Mouse (Mus musculus) embryonic facial prominence, embryonic 11.5 days (tissue): ENCODE measurements around the gene Inka2. TPM values are rescaled to one million over a fixed set of nuclear protein-coding genes. Genes with fewer than 3 reads are reported as not detected.
"Not testable (repeated sequence)": the region's sequence is repeated elsewhere in the genome, so short reads cannot be mapped to it uniquely, and the experiment has no call there.

Experiments used
- ATAC-seq: fragments of 200-750 bp; cut with Nextera tagmentation; replicated peaks from 2 replicates; pipeline ENCODE4 v1.8.0; 2017; ENCODE audit warnings: low read depth; ENCODE audit not compliant: insufficient number of reproducible peaks, low FRiP score, low TSS enrichment
- DNase-seq: peaks from one replicate; pipeline ENCODE4 v3.0.0-alpha.2; 2015; ENCODE audit warnings: low spot score
- H3K27ac ChIP-seq: fragments of 300-500 bp; sonication (generic); replicated peaks from 2 replicates; pipeline ENCODE4 v1.5.1; 2014; ENCODE audit warnings: mild to moderate bottlenecking, low read depth, low read length, control low read depth
- H3K27me3 ChIP-seq: fragments of 300-500 bp; sonication (generic); 2 replicates; pipeline ENCODE4 v1.6.1; 2014; ENCODE audit warnings: mild to moderate bottlenecking, low read length, moderate library complexity, mixed read lengths; ENCODE audit not compliant: control insufficient read depth, insufficient read depth
- H3K36me3 ChIP-seq: fragments of 300-500 bp; sonication (generic); replicated peaks from 2 replicates; pipeline ENCODE4 v1.6.1; 2014; ENCODE audit warnings: low read depth, mild to moderate bottlenecking, low read length, moderate library complexity, mixed read lengths; ENCODE audit not compliant: control insufficient read depth, insufficient read depth
- H3K4me1 ChIP-seq: fragments of 300-500 bp; sonication (generic); 2 replicates; pipeline ENCODE4 v1.6.1; 2014; ENCODE audit warnings: low read length, mixed read lengths; ENCODE audit not compliant: control insufficient read depth, insufficient read depth
- H3K4me2 ChIP-seq: fragments of 300-500 bp; sonication (generic); 2 replicates; pipeline ENCODE4 v1.6.1; 2014; ENCODE audit warnings: low read depth, mild to moderate bottlenecking, control low read depth, low read length, moderate library complexity
- H3K4me3 ChIP-seq: fragments of 300-500 bp; sonication (generic); 2 replicates; pipeline ENCODE4 v1.5.1; 2014; ENCODE audit warnings: low read depth, low read length, control low read depth
- H3K9ac ChIP-seq: fragments of 300-500 bp; sonication (generic); replicated peaks from 2 replicates; pipeline ENCODE4 v1.6.1; 2014; ENCODE audit warnings: mild to moderate bottlenecking, control low read depth, low read length
- H3K9me3 ChIP-seq: fragments of 300-500 bp; sonication (generic); replicated peaks from 2 replicates; pipeline ENCODE4 v1.6.1; 2016; ENCODE audit warnings: mild to moderate bottlenecking, low read length, inconsistent platforms, mixed read lengths; ENCODE audit not compliant: control insufficient read depth
- WGBS: fragments of 180-500 bp; shearing (Covaris S2); extraction: QIAGEN DNeasy Blood & Tissue Kit; methylation state at CpG from one replicate; pipeline ENCODE4 v1.1.7; 2014; 5-methylcytosine and 5-hydroxymethylcytosine counted together
- polyA plus RNA-seq: library from polyadenylated mRNA; unstranded; fragments of >200 nt; fragmentation: Nextera tagmentation; extraction: Ambion mirVana; gene quantifications from 2 replicates; pipeline ENCODE4 v1.2.1, GENCODE M21; 2014

Gene Inka2
- polyA plus RNA-seq, 1 experiment from 2014 or later = 0.80 TPM

DNA sequence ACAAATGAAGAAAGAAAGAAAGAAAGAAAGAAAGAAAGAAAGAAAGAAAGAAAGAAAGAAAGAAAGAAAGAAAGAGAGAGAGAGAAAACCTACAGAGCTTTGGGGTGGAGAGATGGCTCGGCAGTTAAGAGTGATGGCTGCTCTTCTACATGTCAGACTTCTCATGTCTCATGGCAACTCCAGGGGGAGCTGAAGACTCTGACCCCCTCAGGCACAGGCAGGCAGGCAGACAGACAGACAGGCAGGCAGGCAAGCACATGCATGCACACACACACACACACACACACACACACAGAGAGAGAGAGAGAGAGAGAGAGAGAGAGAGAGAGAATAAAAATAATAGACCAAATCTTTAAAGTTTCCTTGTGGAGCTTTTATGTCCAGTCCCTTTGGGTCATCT is 3.6 kb upstream of the Inka2 start:
- H3K27me3 ChIP-seq, H3K4me1 ChIP-seq: not testable (repeated sequence)

DNA sequence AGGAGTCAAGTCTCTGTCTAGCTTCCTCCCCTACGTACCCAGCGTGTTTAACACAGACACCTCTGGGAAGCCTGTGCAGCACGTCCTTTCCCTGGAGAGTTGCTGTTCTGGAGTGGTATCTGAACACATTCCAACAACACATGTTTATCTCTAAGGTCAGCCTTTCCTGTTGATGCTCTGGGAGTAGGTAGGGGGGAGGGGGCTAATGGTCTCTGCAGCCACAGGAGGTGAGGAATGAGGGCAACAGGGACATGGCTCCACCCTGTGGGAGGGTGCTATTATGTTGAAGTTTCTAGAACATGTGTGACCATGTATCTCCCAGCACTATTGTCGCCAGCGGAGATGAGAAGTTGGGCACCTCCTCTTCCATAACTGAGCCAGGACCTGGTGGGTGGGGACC is 3.0 kb upstream of the Inka2 start:
- Histone ChIP-seq H3K36me3 (no peaks in the 10 kb centered on the region), H3K27me3 (no peaks in the 10 kb centered on the region; the same call in 1 of the 2 replicates), H3K4me1 (no peaks in the 10 kb centered on the region; the same call in 1 of the 2 replicates), H3K9ac (no peak overlapping the region), H3K4me2 (no peak overlapping the region), H3K27ac (no peak overlapping the region), H3K4me3 (no peak overlapping the region), H3K9me3 (no peaks in the 10 kb centered on the region)
- no peak for ATAC-seq
- WGBS = 56% methylated on average over 5 of the region's 5 CpGs
- no peak for DNase-seq

More for the DNA sequence above, 3.6 kb upstream of the Inka2 start:
- ATAC-seq, H3K4me3 ChIP-seq, H3K27ac ChIP-seq, DNase-seq, H3K9ac ChIP-seq, H3K36me3 ChIP-seq, H3K9me3 ChIP-seq, H3K4me2 ChIP-seq: not testable (repeated sequence)
- WGBS = 38% methylated on average over 1 of the region's 1 CpGs

DNA sequence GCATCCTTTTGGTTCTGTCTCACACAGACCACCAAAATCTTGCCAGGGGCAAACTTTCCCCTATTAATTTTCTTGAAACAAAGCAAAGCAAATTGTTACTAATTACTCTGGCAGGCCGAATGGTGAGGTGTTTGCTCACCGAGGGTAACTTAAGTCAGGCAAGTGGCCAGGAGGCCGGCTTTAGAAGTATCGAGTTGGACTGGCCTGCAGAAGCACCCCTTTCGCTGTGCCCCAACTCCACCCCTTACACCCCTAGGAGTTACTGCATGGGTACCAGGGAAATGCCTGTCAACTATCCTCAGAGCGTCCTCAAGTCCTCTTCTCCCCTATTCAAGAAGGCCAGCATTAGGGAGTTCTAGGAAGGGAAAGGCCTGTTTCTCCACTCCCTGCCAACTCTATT is 828 bp upstream of the Inka2 start:
- no peaks in the 10 kb centered on the region for H3K9me3 ChIP-seq
- H3K4me3 ChIP-seq = no peak overlapping the region
- H3K4me1 ChIP-seq = no peaks in the 10 kb centered on the region; the same call in 1 of the 2 replicates
- H3K36me3 ChIP-seq = no peaks in the 10 kb centered on the region
- ATAC-seq (no peak), DNase-seq (no peak)
- no peak overlapping the region for H3K27ac ChIP-seq
- H3K27me3 ChIP-seq = no peaks in the 10 kb centered on the region; the same call in 1 of the 2 replicates
- no peak overlapping the region for H3K9ac ChIP-seq
- no peak overlapping the region for H3K4me2 ChIP-seq
- 44% methylated on average over 6 of the region's 6 CpGs for WGBS

DNA sequence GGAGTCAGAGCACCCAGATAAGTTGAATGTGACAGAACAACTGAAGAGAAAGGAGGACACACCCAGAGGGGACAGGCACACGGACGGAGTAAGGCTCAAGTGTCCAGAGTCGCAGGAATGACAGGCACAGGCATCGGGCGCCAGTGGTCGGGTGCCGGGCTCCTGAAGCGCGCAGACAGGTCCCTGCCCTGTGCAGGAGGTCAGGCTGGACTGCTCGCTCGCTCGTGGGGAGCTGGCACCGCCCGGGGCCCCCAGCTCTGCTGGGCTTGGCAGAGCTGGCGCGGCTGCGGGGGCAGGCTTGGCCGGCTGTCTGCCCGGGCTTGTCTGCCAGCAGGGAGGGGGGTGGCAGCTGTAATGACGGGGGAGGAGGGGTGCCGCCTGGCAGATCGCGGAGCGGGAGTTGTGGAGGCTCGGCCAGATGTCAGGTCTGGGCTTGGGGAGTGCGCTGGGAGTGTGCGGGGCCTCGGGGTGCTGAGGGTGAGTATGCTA is 706 bp downstream of the Inka2 start:
- Histone ChIP-seq H3K4me2 (peak overlapping the region; percentile 98), H3K27ac (no peak overlapping the region), H3K4me3 (peak overlapping the region; percentile 63), H3K27me3 (no peaks in the 10 kb centered on the region; the same call in 1 of the 2 replicates), H3K9me3 (no peaks in the 10 kb centered on the region), H3K36me3 (no peaks in the 10 kb centered on the region), H3K9ac (peak overlapping the region; percentile 64), H3K4me1 (no peaks in the 10 kb centered on the region; the same call in 1 of the 2 replicates)
- DNase-seq = no peak
- WGBS = 1% methylated on average over 28 of the region's 28 CpGs
- ATAC-seq = peak; percentile 60

DNA sequence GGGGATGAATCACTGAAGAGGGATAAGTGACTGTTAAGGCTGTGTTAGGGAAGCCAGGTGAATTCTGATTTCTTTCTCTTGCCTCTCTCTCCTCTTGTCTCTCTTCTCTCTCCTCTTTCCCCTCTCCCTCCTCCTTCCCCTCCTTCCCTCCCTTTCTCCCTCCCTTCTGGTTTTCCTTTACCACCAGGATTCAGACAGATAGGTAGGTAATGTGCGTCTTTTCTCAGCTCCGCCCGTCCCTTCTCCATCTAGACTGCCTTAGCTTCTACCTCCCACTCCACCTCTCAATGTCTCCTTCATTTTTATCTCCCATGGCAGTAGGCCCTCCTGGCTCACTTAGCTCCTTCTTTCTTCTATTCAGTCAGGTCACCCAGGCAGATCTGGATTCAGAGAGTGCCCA is 1.2 kb downstream of the Inka2 start:
- H3K9me3 ChIP-seq = no peaks in the 10 kb centered on the region
- DNase-seq (no peak), ATAC-seq (no peak)
- H3K4me3 ChIP-seq = peak overlapping the region; percentile 63
- no peaks in the 10 kb centered on the region; the same call in 1 of the 2 replicates for H3K4me1 ChIP-seq
- no peaks in the 10 kb centered on the region for H3K36me3 ChIP-seq
- 21% methylated on average over 3 of the region's 3 CpGs for WGBS
- H3K9ac ChIP-seq = peak overlapping the region; percentile 64
- no peaks in the 10 kb centered on the region; the same call in 1 of the 2 replicates for H3K27me3 ChIP-seq
- H3K4me2 ChIP-seq = peak overlapping the region; percentile 98
- H3K27ac ChIP-seq = no peak overlapping the region

DNA sequence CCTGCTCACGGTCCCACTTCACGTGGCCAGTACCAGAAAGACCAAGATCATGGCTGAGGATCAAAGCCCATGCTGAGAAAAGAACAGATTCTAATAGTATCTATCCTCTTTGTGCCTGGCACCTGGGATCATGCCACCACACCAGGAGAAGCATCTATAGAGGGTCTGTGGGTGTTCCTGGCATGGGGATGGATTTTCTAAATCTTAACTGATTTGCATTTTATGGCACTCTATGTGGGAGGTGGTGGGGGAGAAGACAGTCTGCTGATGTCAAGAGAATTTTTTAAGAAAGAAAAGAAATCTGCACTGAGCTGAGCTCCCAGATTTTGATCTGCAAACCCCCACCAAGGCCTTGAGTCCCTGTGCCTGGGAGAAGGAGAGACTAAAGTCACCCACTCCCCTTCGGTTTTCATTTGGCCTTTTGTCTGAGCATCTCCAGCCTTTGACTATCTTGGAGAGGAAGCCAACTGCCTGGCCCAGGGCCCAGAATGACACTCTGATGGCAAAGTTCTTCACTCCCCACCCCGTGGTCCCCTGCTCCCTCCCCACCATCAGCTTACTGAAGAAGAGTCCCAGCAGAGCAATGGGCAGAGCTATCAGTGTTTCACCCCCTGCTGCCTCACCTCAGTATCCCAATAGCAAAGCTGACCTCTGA is 2.1 kb downstream of the Inka2 start:
- WGBS = 37% methylated on average over 4 of the region's 4 CpGs

DNA sequence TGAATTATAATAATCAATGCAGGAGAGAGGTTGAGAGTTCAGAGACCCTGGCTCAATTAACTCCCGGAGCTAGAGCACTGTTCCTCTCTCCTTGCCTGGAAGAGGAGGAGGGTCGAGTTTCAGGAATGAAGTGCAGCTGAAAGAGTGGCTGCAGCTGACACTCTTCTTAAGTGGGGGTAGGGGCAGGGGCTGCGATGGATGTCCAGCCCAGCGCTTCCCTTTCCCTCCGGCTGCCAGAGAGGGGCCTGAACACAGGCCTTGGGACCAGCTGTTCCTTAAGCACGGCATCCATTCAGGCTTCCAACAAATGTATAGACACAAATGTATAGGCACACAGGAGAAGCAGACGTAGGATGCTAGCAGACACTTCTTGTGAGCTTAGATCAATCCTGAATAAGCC is 3.2 kb downstream of the Inka2 start:
- no peaks in the 10 kb centered on the region for H3K9me3 ChIP-seq
- H3K4me2 ChIP-seq = no peak overlapping the region
- H3K27me3 ChIP-seq = no peaks in the 10 kb centered on the region; the same call in 1 of the 2 replicates
- H3K9ac ChIP-seq = no peak overlapping the region
- DNase-seq (peak; percentile 51), ATAC-seq (no peak)
- H3K4me3 ChIP-seq = no peak overlapping the region
- H3K36me3 ChIP-seq = no peaks in the 10 kb centered on the region
- no peak overlapping the region for H3K27ac ChIP-seq
- no peaks in the 10 kb centered on the region; the same call in 1 of the 2 replicates for H3K4me1 ChIP-seq
- 3% methylated on average over 7 of the region's 7 CpGs for WGBS

More for the DNA sequence above, 2.1 kb downstream of the Inka2 start:
- no peaks in the 10 kb centered on the region; the same call in 1 of the 2 replicates for H3K27me3 ChIP-seq
- H3K9me3 ChIP-seq = no peaks in the 10 kb centered on the region
- ATAC-seq = no peak
- no peak for DNase-seq
- no peak overlapping the region for H3K27ac ChIP-seq
- H3K4me3 ChIP-seq = no peak overlapping the region
- no peak overlapping the region for H3K9ac ChIP-seq
- no peaks in the 10 kb centered on the region for H3K36me3 ChIP-seq
- H3K4me1 ChIP-seq = no peaks in the 10 kb centered on the region; the same call in 1 of the 2 replicates
- H3K4me2 ChIP-seq = no peak overlapping the region

DNA sequence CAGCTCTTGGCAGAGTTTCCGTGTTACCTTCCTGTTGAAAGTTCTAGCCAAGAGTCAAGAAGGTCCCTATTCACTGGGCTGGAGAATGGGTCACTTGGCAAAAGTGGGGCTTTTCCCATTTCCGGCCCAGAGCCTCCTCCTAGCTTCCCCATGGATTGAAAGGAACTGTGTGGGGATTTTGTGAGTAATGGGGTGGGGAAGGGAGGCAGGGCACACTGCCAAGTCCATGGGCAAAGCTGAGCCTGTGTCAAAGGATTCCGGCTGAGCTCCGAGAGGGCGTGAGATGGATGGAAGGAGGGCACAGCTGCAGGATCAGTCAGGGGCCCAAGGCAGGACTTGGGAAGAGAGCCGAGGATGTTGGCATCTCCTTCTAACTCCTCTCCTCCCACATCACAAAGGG is 5.8 kb downstream of the Inka2 start:
- no peaks in the 10 kb centered on the region for H3K36me3 ChIP-seq
- no peaks in the 10 kb centered on the region; the same call in 1 of the 2 replicates for H3K27me3 ChIP-seq
- H3K9ac ChIP-seq = no peak overlapping the region
- ATAC-seq (no peak), DNase-seq (no peak)
- WGBS = 84% methylated on average over 6 of the region's 6 CpGs
- H3K9me3 ChIP-seq = no peaks in the 10 kb centered on the region
- H3K27ac ChIP-seq = no peak overlapping the region
- peaks cover 6% of the 10 kb centered on the region for H3K4me1 ChIP-seq
- H3K4me2 ChIP-seq = no peak overlapping the region
- H3K4me3 ChIP-seq = no peak overlapping the region
